Mouse (Mus musculus) MEL (cell line): ENCODE measurements around the gene Ros1. TPM values are rescaled to one million over a fixed set of nuclear protein-coding genes. Genes with fewer than 3 reads are reported as not detected.

Experiments
- DNase-seq: peaks from one replicate; pipeline ENCODE4 v3.0.0; 2011; ENCODE audit warnings: low read depth, low spot score
- H3K27ac ChIP-seq: 2 replicates; pipeline ENCODE4 v1.5.1; 2012; ENCODE audit warnings: low read depth, mild to moderate bottlenecking, control low read depth, low read length, moderate library complexity; ENCODE audit not compliant: control insufficient read depth
- H3K27me3 ChIP-seq, 2 experiments: fragments of 150-350 bp in 1 of 2; sonication (generic) in 1 of 2; 2 replicates each; pipeline ENCODE4 v1.6.1; 2012; ENCODE audit warnings: low read length in 2 of 2, mild to moderate bottlenecking in 2 of 2, improper control_type of control experiment in 1 of 2, moderate library complexity in 1 of 2; ENCODE audit not compliant: insufficient read depth in 2 of 2, control insufficient read depth in 1 of 2
- H3K36me3 ChIP-seq, 2 experiments: 2 replicates each; pipeline ENCODE4 v1.6.1; 2012 to 2014; ENCODE audit warnings: low read length in 2 of 2, improper control_type of control experiment in 1 of 2, inconsistent platforms in 1 of 2, mild to moderate bottlenecking in 1 of 2; ENCODE audit not compliant: insufficient read depth in 2 of 2, control insufficient read depth in 1 of 2
- H3K4me1 ChIP-seq, 2 experiments: fragments of 150-350 bp in 1 of 2; sonication (generic) in 1 of 2; 2 replicates each; pipeline ENCODE4 v1.6.1; 2012; ENCODE audit warnings: low read length in 2 of 2, improper control_type of control experiment in 1 of 2, mild to moderate bottlenecking in 1 of 2; ENCODE audit not compliant: insufficient read depth in 2 of 2, control insufficient read depth in 1 of 2
- H3K4me3 ChIP-seq, 2 experiments: fragments of 150-350 bp in 1 of 2; sonication (generic) in 1 of 2; 2 replicates each; pipeline ENCODE4 v1.5.1; 2012; ENCODE audit warnings: low read depth in 2 of 2, low read length in 2 of 2, mild to moderate bottlenecking in 2 of 2, moderate library complexity in 2 of 2, control low read depth in 1 of 2, improper control_type of control experiment in 1 of 2; ENCODE audit not compliant: control insufficient read depth in 1 of 2, insufficient read depth in 1 of 2
- H3K79me2 ChIP-seq: 2 replicates; pipeline ENCODE4 v1.6.1; 2012; ENCODE audit warnings: mild to moderate bottlenecking, low read length, moderate library complexity; ENCODE audit not compliant: control insufficient read depth, poor library complexity, insufficient read depth
- H3K9ac ChIP-seq: 2 replicates; pipeline ENCODE4 v1.6.1; 2012; ENCODE audit warnings: low read depth, mild to moderate bottlenecking, control low read depth, low read length, moderate library complexity; ENCODE audit not compliant: control insufficient read depth, poor library complexity, severe bottlenecking
- H3K9me3 ChIP-seq: fragments of 150-350 bp; sonication (generic); replicated peaks from 2 replicates; pipeline ENCODE4 v1.6.1; 2012; ENCODE audit warnings: mild to moderate bottlenecking, low read length, improper control_type of control experiment, moderate library complexity; ENCODE audit not compliant: insufficient read depth
- CHD2 ChIP-seq: IDR thresholded peaks from 2 replicates; pipeline ENCODE4 v1.6.1; 2011; ENCODE audit warnings: low read length, improper control_type of control experiment
- CTCF ChIP-seq, 3 experiments: IDR thresholded peaks in 2 of 3; conservative IDR thresholded peaks in 1 of 3; 2 replicates each; pipeline ENCODE4 v1.5.1; 2011 to 2012; ENCODE audit warnings: low read length in 3 of 3, low read depth in 2 of 3, mild to moderate bottlenecking in 2 of 3, improper control_type of control experiment in 1 of 3, inconsistent platforms in 1 of 3, mixed read lengths in 1 of 3, moderate library complexity in 1 of 3; ENCODE audit not compliant: control insufficient read depth in 1 of 3, insufficient read depth in 1 of 3, poor library complexity in 1 of 3, severe bottlenecking in 1 of 3
- EP300 ChIP-seq, 2 experiments: IDR thresholded peaks; 2 replicates each; pipeline ENCODE4 v1.6.1; 2011; ENCODE audit warnings: improper control_type of control experiment in 2 of 2, low read length in 2 of 2, low read depth in 1 of 2, mild to moderate bottlenecking in 1 of 2
- GATA1 ChIP-seq: IDR thresholded peaks from 2 replicates; pipeline ENCODE4 v1.6.1; 2011; ENCODE audit warnings: low read depth, low read length, improper control_type of control experiment
- HCFC1 ChIP-seq: IDR thresholded peaks from 2 replicates; pipeline ENCODE4 v1.6.1; 2012; ENCODE audit warnings: low read depth, mild to moderate bottlenecking, inconsistent platforms, low read length, improper control_type of control experiment, moderate library complexity
- MAFK ChIP-seq: IDR thresholded peaks from 2 replicates; pipeline ENCODE4 v1.6.1; 2011; ENCODE audit warnings: low read depth, mild to moderate bottlenecking, low read length, improper control_type of control experiment, borderline replicate concordance
- MAZ ChIP-seq: IDR thresholded peaks from 2 replicates; pipeline ENCODE4 v1.6.1; 2012; ENCODE audit warnings: low read depth, mild to moderate bottlenecking, inconsistent platforms, low read length, improper control_type of control experiment
- MYB ChIP-seq: IDR thresholded peaks from 2 replicates; pipeline ENCODE4 v1.6.1; 2011; ENCODE audit warnings: mild to moderate bottlenecking, low read depth, low read length, improper control_type of control experiment
- MYC ChIP-seq: IDR thresholded peaks from 2 replicates; pipeline ENCODE4 v1.6.1; 2011; ENCODE audit warnings: low read depth, mild to moderate bottlenecking, low read length, improper control_type of control experiment, moderate library complexity
- NRF1 ChIP-seq: IDR thresholded peaks from 2 replicates; pipeline ENCODE4 v1.6.1; 2014; ENCODE audit warnings: low read depth, mild to moderate bottlenecking, inconsistent platforms, low read length, improper control_type of control experiment, moderate library complexity; ENCODE audit not compliant: poor library complexity, insufficient read depth, severe bottlenecking
- RCOR1 ChIP-seq: IDR thresholded peaks from 2 replicates; pipeline ENCODE4 v1.6.1; 2012; ENCODE audit warnings: low read depth, mild to moderate bottlenecking, inconsistent platforms, low read length, improper control_type of control experiment
- TBP ChIP-seq: IDR thresholded peaks from 2 replicates; pipeline ENCODE4 v1.8.0; 2011; ENCODE audit warnings: low read depth, low read length, improper control_type of control experiment
- TCF12 ChIP-seq: IDR thresholded peaks from 2 replicates; pipeline ENCODE4 v1.6.1; 2014; ENCODE audit warnings: low read depth, mild to moderate bottlenecking, inconsistent platforms, low read length, improper control_type of control experiment, moderate library complexity
- USF2 ChIP-seq, 2 experiments: IDR thresholded peaks; 2 replicates each; pipeline ENCODE4 v1.6.1; 2011 to 2012; ENCODE audit warnings: improper control_type of control experiment in 2 of 2, low read length in 2 of 2, borderline replicate concordance in 1 of 2, inconsistent platforms in 1 of 2, low read depth in 1 of 2, mild to moderate bottlenecking in 1 of 2; ENCODE audit not compliant: insufficient read depth in 1 of 2
- ZNF384 ChIP-seq: IDR thresholded peaks from 2 replicates; pipeline ENCODE4 v1.6.1; 2012; ENCODE audit warnings: low read depth, mild to moderate bottlenecking, inconsistent platforms, low read length, improper control_type of control experiment
- polyA plus RNA-seq, 2 experiments: library from polyadenylated mRNA; stranded (reverse) in 1 of 2; unstranded in 1 of 2; fragments of >175 nt in 1 of 2; fragments of >200 nt in 1 of 2; gene quantifications; 2 replicates each; pipeline versions ENCODE4 v1.2.1 to v1.2.4; 2012; ENCODE audit warnings: low replicate concordance in 2 of 2, low read depth in 1 of 2; ENCODE audit not compliant: insufficient read length in 2 of 2, insufficient read depth in 1 of 2, missing spikeins in 1 of 2
- total RNA-seq: library from RNA; depleted of rRNA; stranded (reverse); fragments of 300-350 nt; gene quantifications from 2 replicates; pipeline ENCODE4 v1.2.3, GENCODE M21; 2012; rRNA removed

Gene Ros1
- total and polyA plus RNA-seq, 3 experiments: not detected

DNA sequence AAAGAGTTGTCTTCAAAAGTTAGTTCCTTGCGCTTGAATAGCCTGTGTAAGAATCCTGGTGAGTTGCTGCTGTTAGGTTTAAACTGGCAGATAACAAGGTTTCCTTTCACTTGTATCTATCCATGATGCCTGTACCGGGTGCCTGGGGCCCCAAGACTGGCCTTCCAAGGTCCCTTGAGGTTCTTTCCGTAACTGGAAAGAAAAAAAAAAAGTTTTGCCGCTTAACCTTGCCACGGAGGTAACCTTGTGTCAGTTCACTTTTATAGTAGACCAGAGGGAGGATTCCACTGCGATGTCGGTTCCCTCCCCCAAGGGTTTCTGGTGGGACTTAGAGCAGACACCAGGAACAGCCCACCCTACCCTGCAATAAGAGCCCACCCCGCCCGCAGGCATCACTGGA is 173.8 kb downstream of the Ros1 start:
- no peaks in the 10 kb centered on the region for H3K4me1 ChIP-seq

DNA sequence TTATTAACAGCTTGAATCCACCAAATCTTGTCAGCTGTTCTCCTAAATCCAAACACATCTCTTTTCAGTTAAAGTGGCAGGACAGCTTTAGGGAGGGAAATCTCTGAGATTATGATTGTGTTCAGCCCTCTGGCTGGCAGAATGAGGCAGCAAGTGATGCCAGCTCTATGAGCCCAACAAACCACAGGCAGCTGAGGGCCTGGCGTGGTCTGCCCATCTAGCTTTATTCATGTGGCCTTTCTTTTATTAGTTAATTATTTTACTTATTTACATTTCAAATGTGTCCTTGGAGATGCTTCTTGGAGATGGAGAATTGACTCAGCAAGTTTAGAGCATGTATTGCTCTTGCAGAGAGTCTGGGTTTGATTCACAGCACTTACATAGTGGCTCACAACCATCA is 176.6 kb downstream of the Ros1 start:
- H3K9me3 ChIP-seq: no peaks in the 10 kb centered on the region
- no peaks in the 10 kb centered on the region for H3K27me3 ChIP-seq
- no peak overlapping the region for H3K4me3 ChIP-seq
- no peak for TF ChIP-seq MYB
- H3K36me3 ChIP-seq: no peaks in the 10 kb centered on the region
- no peaks in the 10 kb centered on the region for H3K4me1 ChIP-seq
- no peak overlapping the region for H3K27ac ChIP-seq
- no peak for DNase-seq
- no peak overlapping the region for H3K9ac ChIP-seq
- H3K79me2 ChIP-seq: no peaks in the 10 kb centered on the region

More for the DNA sequence above, 173.8 kb downstream of the Ros1 start:
- H3K36me3 ChIP-seq: no peaks in the 10 kb centered on the region
- H3K27me3 ChIP-seq: no peaks in the 10 kb centered on the region
- H3K4me3 ChIP-seq: no peak overlapping the region
- no peaks in the 10 kb centered on the region for H3K9me3 ChIP-seq
- H3K79me2 ChIP-seq: no peaks in the 10 kb centered on the region
- no peak overlapping the region for H3K9ac ChIP-seq
- H3K27ac ChIP-seq: no peak overlapping the region
- DNase-seq: no peak
- TF ChIP-seq ZNF384: no peak
- TF ChIP-seq TBP: no peak
- TF ChIP-seq CHD2: no peak
- no peak for TF ChIP-seq MAZ
- no peak for TF ChIP-seq MAFK
- no peak for TF ChIP-seq USF2 (IDR thresholded peaks at IDR 0.05; ENCODE audit: borderline replicate concordance in 1 of 2, insufficient read depth in 1 of 2, low read depth in 1 of 2, low read length in 2 of 2)
- no peak for TF ChIP-seq TCF12
- no peak for TF ChIP-seq HCFC1
- no peak for TF ChIP-seq NRF1
- TF ChIP-seq RCOR1: no peak
- TF ChIP-seq GATA1: no peak
- no peak for TF ChIP-seq EP300 (IDR thresholded peaks at IDR 0.05; ENCODE audit: low read depth in 1 of 2, low read length in 2 of 2)
- TF ChIP-seq MYC: no peak
- no peak for TF ChIP-seq CTCF (IDR thresholded peaks at IDR 0.05 in 2 of 3, conservative IDR thresholded peaks at IDR 0.05 in 1 of 3; ENCODE audit: control insufficient read depth in 1 of 3, insufficient read depth in 1 of 3, low read depth in 2 of 3, low read length in 3 of 3, poor library complexity in 1 of 3, severe bottlenecking in 1 of 3)

Other genes with a start within 250 kb of the Ros1 start
- gene Vgll2, start 172.7 kb downstream of the Ros1 start, total RNA-seq: not detected in 2 replicates
- not detected for gene Vgll2, start 172.7 kb downstream of the Ros1 start, polyA plus RNA-seq
- gene Dcbld1, start 38.4 kb upstream of the Ros1 start, total RNA-seq: 4.0 and 4.5 TPM in 2 replicates
- 1 to 10 TPM in 1 of 2 experiments, not detected in 1; 7.1 TPM for gene Dcbld1, start 38.4 kb upstream of the Ros1 start, polyA plus RNA-seq
- not detected in 2 replicates for gene Gm26741, start 163.5 kb upstream of the Ros1 start, total RNA-seq
- not detected for gene Gm26741, start 163.5 kb upstream of the Ros1 start, polyA plus RNA-seq
- gene Gopc, start 186.9 kb upstream of the Ros1 start, total RNA-seq: 6.2 and 6.4 TPM in 2 replicates
- gene Gopc, start 186.9 kb upstream of the Ros1 start, polyA plus RNA-seq: 1 to 10 TPM in 1 of 2 experiments, not detected in 1; 8.2 TPM
- gene Nepn, start 193.7 kb upstream of the Ros1 start, total RNA-seq: 0.12 and 0.13 TPM in 2 replicates
- under 1 TPM in 1 of 2 experiments, not detected in 1; 0.17 TPM for gene Nepn, start 193.7 kb upstream of the Ros1 start, polyA plus RNA-seq
- 24.8 and 25.6 TPM in 2 replicates for gene Nus1, start 222.3 kb upstream of the Ros1 start, total RNA-seq
- gene Nus1, start 222.3 kb upstream of the Ros1 start, polyA plus RNA-seq: 10 to 100 TPM; 43.5 to 52.4 TPM